Mouse (Mus musculus): ENCODE data around the gene Cers4. TPM values are rescaled to one million over a fixed set of nuclear protein-coding genes. Genes with fewer than 3 reads are reported as not detected.

The Cers4 gene
- 4.2 and 4.3 TPM in 2 replicates for polyA plus RNA-seq (2016; fragmentation: Nextera tagmentation; extraction: Ambion mirVana)

- peak within 1 kb of the TSS; percentile 58 for H3K9ac ChIP-seq
- H3K36me3 ChIP-seq: no peaks in the 10 kb centered on the region
- H3K4me3 ChIP-seq: peak within 1 kb of the TSS; percentile 55
- H3K4me1 ChIP-seq: peaks cover 18% of the 10 kb centered on the region
- peak within 1 kb of the TSS; percentile 80 for H3K4me2 ChIP-seq
- peaks cover 9% of the 10 kb centered on the region for H3K27me3 ChIP-seq (replicated peaks)
- H3K27ac ChIP-seq: 0 out of 2 replicates have a peak within 1 kb of the TSS, but pooled peaks have one; percentile 25
- under 1% methylated on average over 38 of the region's 39 CpGs for WGBS (ENCODE audit: insufficient replicate concordance)
- no peaks in the 10 kb centered on the region for H3K9me3 ChIP-seq (replicated peaks)
- peak; percentile 90 for ATAC-seq
Measured at GRCm38 (mm10) chr8:4492851-4493685, at the start of gene Cers4. Cers4 (plus strand) TSS chr8:4493026.

- Histone ChIP-seq H3K4me2 (no peak overlapping the region), H3K36me3 (no peaks in the 10 kb centered on the region), H3K9me3 (replicated peaks) (no peaks in the 10 kb centered on the region), H3K27me3 (replicated peaks) (no peaks in the 10 kb centered on the region), H3K4me3 (no peak overlapping the region), H3K27ac (no peak overlapping the region), H3K9ac (no peak overlapping the region), H3K4me1 (no peaks in the 10 kb centered on the region)
- WGBS (ENCODE audit: insufficient replicate concordance): 62% methylated on average over 2 of the region's 2 CpGs
- no peak for ATAC-seq
Measured at GRCm38 (mm10) chr8:4458165-4458564, 34.7 kb upstream of the Cers4 start.

- Histone ChIP-seq H3K4me2 (no peak overlapping the region), H3K4me1 (no peaks in the 10 kb centered on the region), H3K9me3 (replicated peaks) (no peaks in the 10 kb centered on the region), H3K4me3 (no peak overlapping the region), H3K36me3 (no peaks in the 10 kb centered on the region), H3K27me3 (replicated peaks) (no peaks in the 10 kb centered on the region), H3K27ac (no peak overlapping the region), H3K9ac (no peak overlapping the region)
- ATAC-seq: no peak
- WGBS (ENCODE audit: insufficient replicate concordance): 75% methylated on average over 2 of the region's 2 CpGs
Measured at GRCm38 (mm10) chr8:4463061-4463460, 29.8 kb upstream of the Cers4 start.

- ATAC-seq: no peak
- Histone ChIP-seq H3K27me3 (replicated peaks) (no peaks in the 10 kb centered on the region), H3K9me3 (replicated peaks) (no peaks in the 10 kb centered on the region), H3K36me3 (no peaks in the 10 kb centered on the region), H3K4me2 (no peak overlapping the region), H3K4me3 (no peak overlapping the region), H3K9ac (no peak overlapping the region), H3K27ac (no peak overlapping the region), H3K4me1 (no peaks in the 10 kb centered on the region)
- WGBS (ENCODE audit: insufficient replicate concordance): 60% methylated on average over 7 of the region's 7 CpGs
Measured at GRCm38 (mm10) chr8:4474419-4475187, 18.2 kb upstream of the Cers4 start.

- Histone ChIP-seq H3K9me3 (replicated peaks) (no peaks in the 10 kb centered on the region), H3K27me3 (replicated peaks) (no peaks in the 10 kb centered on the region), H3K27ac (no peak overlapping the region), H3K9ac (no peak overlapping the region), H3K4me2 (no peak overlapping the region), H3K4me1 (no peaks in the 10 kb centered on the region), H3K4me3 (no peak overlapping the region), H3K36me3 (no peaks in the 10 kb centered on the region)
- 64% methylated on average over 4 of the region's 4 CpGs for WGBS (ENCODE audit: insufficient replicate concordance)
- no peak for ATAC-seq
Measured at GRCm38 (mm10) chr8:4481154-4481553, 11.7 kb upstream of the Cers4 start.

- Histone ChIP-seq H3K4me2 (no peak overlapping the region), H3K4me3 (no peak overlapping the region), H3K9ac (no peak overlapping the region), H3K27me3 (replicated peaks) (no peaks in the 10 kb centered on the region), H3K4me1 (no peaks in the 10 kb centered on the region), H3K36me3 (no peaks in the 10 kb centered on the region), H3K9me3 (replicated peaks) (no peaks in the 10 kb centered on the region), H3K27ac (no peak overlapping the region)
- no peak for ATAC-seq
- WGBS (ENCODE audit: insufficient replicate concordance): 52% methylated on average over 4 of the region's 4 CpGs
Measured at GRCm38 (mm10) chr8:4481586-4481985, 11.2 kb upstream of the Cers4 start.

- Histone ChIP-seq H3K27ac (no peak overlapping the region), H3K27me3 (replicated peaks) (no peaks in the 10 kb centered on the region), H3K9me3 (replicated peaks) (no peaks in the 10 kb centered on the region), H3K4me1 (no peaks in the 10 kb centered on the region), H3K9ac (no peak overlapping the region), H3K36me3 (no peaks in the 10 kb centered on the region), H3K4me2 (no peak overlapping the region), H3K4me3 (no peak overlapping the region)
- ATAC-seq: no peak
- WGBS (ENCODE audit: insufficient replicate concordance): 66% methylated on average over 4 of the region's 4 CpGs
Measured at GRCm38 (mm10) chr8:4482501-4482900, 10.3 kb upstream of the Cers4 start.

GRCm38 (mm10) chr8:4483330-4483729, 9.5 kb upstream of the Cers4 start:
- no peak overlapping the region for H3K4me3 ChIP-seq
- H3K36me3 ChIP-seq: no peaks in the 10 kb centered on the region
- no peaks in the 10 kb centered on the region for H3K9me3 ChIP-seq (replicated peaks)
- ATAC-seq: no peak
- WGBS (ENCODE audit: insufficient replicate concordance): 64% methylated on average over 6 of the region's 6 CpGs
- H3K27ac ChIP-seq: no peak overlapping the region
- no peaks in the 10 kb centered on the region for H3K27me3 ChIP-seq (replicated peaks)
- H3K9ac ChIP-seq: no peak overlapping the region
- no peak overlapping the region for H3K4me2 ChIP-seq
- no peaks in the 10 kb centered on the region for H3K4me1 ChIP-seq

GRCm38 (mm10) chr8:4493686-4494440, 1.0 kb downstream of the Cers4 start:
- H3K9me3 ChIP-seq (replicated peaks): no peaks in the 10 kb centered on the region
- peaks cover 9% of the 10 kb centered on the region for H3K27me3 ChIP-seq (replicated peaks)
- peak; percentile 7; the same call in 1 of the 2 replicates for ATAC-seq
- peak overlapping the region; percentile 55 for H3K4me3 ChIP-seq
- 12% methylated on average over 21 of the region's 21 CpGs for WGBS (ENCODE audit: insufficient replicate concordance)
- H3K36me3 ChIP-seq: no peaks in the 10 kb centered on the region
- 0 out of 2 replicates have a peak overlapping the region, but pooled peaks have one; percentile 25 for H3K27ac ChIP-seq
- peak overlapping the region; percentile 58 for H3K9ac ChIP-seq
- H3K4me1 ChIP-seq: peaks cover 18% of the 10 kb centered on the region
- peak overlapping the region; percentile 80 for H3K4me2 ChIP-seq

- Histone ChIP-seq H3K9me3 (replicated peaks) (no peaks in the 10 kb centered on the region), H3K4me1 (peaks cover 18% of the 10 kb centered on the region), H3K9ac (no peak overlapping the region), H3K27ac (no peak overlapping the region), H3K36me3 (no peaks in the 10 kb centered on the region), H3K27me3 (replicated peaks) (peaks cover 9% of the 10 kb centered on the region), H3K4me3 (no peak overlapping the region), H3K4me2 (no peak overlapping the region)
- WGBS (ENCODE audit: insufficient replicate concordance): 62% methylated on average over 6 of the region's 6 CpGs
- ATAC-seq: no peak
Measured at GRCm38 (mm10) chr8:4495976-4496375, 3.1 kb downstream of the Cers4 start.

- ATAC-seq: no peak
Measured at GRCm38 (mm10) chr8:4497610-4498009, 4.8 kb downstream of the Cers4 start.

More at GRCm38 (mm10) chr8:4497610-4498009, 4.8 kb downstream of the Cers4 start:
- H3K36me3 ChIP-seq: no peaks in the 10 kb centered on the region
- no peak overlapping the region for H3K4me3 ChIP-seq
- 21% methylated on average over 1 of the region's 1 CpGs for WGBS (ENCODE audit: insufficient replicate concordance)
- no peak overlapping the region for H3K27ac ChIP-seq
- no peak overlapping the region for H3K9ac ChIP-seq
- peaks cover 9% of the 10 kb centered on the region for H3K27me3 ChIP-seq (replicated peaks)
- peaks cover 17% of the 10 kb centered on the region for H3K4me1 ChIP-seq
- H3K9me3 ChIP-seq (replicated peaks): no peaks in the 10 kb centered on the region
- no peak overlapping the region for H3K4me2 ChIP-seq
